Mouse (Mus musculus): ENCODE measurements around the gene Spdye4b. TPM values are rescaled to one million over a fixed set of nuclear protein-coding genes. Genes with fewer than 3 reads are reported as not detected.

Gene Spdye4b
- polyA plus RNA-seq (2012; rRNA removed) = not detected in 2 replicates

GRCm38 (mm10) chr5:143180255-143181076 is at the start of gene Spdye4b, which contains the start of gene Rbak:
Gene Spdye4b (plus strand): TSS chr5:143181017.
Gene Rbak (minus strand): TSS chr5:143180775.

GRCm38 (mm10) chr5:143147481-143147880 is 33.3 kb upstream of the Spdye4b start, which contains the start of gene Olfr718-ps1:
Gene Olfr718-ps1 (minus strand): TSS chr5:143147581.

GRCm38 (mm10) chr5:143226790-143227189 is 46.0 kb downstream of the Spdye4b start, which contains the start of gene Spdye4a:
Gene Spdye4a (minus strand): TSS chr5:143226890.

GRCm38 (mm10) chr5:143235028-143235693 is 54.3 kb downstream of the Spdye4b start, which contains the start of gene Zfp12:
Gene Zfp12 (plus strand): TSS chr5:143235163.

Other genes with a start within 250 kb of the Spdye4b start
- 13.7 and 18.7 TPM in 2 replicates for gene Fscn1, start 220.7 kb upstream of the Spdye4b start, polyA plus RNA-seq (2012; rRNA removed)
- gene Rnf216, start 68.0 kb upstream of the Spdye4b start, polyA plus RNA-seq (2012; rRNA removed) = 11.1 and 12.8 TPM in 2 replicates
- gene Olfr718-ps1, start 33.4 kb upstream of the Spdye4b start, polyA plus RNA-seq (2012; rRNA removed) = not detected in 2 replicates
- gene Rbak, start 242 bp upstream of the Spdye4b start, polyA plus RNA-seq (2012; rRNA removed) = 0.78 and 1.2 TPM in 2 replicates
- not detected in 2 replicates for gene Spdye4a, start 45.9 kb downstream of the Spdye4b start, polyA plus RNA-seq (2012; rRNA removed)
- 1.9 and 2.4 TPM in 2 replicates for gene Zfp12, start 54.1 kb downstream of the Spdye4b start, polyA plus RNA-seq (2012; rRNA removed)
- gene Zfp316, start 89.0 kb downstream of the Spdye4b start, polyA plus RNA-seq (2012; rRNA removed) = 3.2 and 4.9 TPM in 2 replicates
- 0.22 and 0.50 TPM in 2 replicates for gene Zfp853, start 112.6 kb downstream of the Spdye4b start, polyA plus RNA-seq (2012; rRNA removed)
- 15.8 and 22.0 TPM in 2 replicates for gene E130309D02Rik, start 134.3 kb downstream of the Spdye4b start, polyA plus RNA-seq (2012; rRNA removed)
- gene Zdhhc4, start 148.2 kb downstream of the Spdye4b start, polyA plus RNA-seq (2012; rRNA removed) = 33.6 and 42.8 TPM in 2 replicates
- 0.61 and 0.87 TPM in 2 replicates for gene Grid2ip, start 176.3 kb downstream of the Spdye4b start, polyA plus RNA-seq (2012; rRNA removed)
- 76.2 and 136 TPM in 2 replicates for gene Kdelr2, start 222.8 kb downstream of the Spdye4b start, polyA plus RNA-seq (2012; rRNA removed)

Data from stomach, adult 2 months (tissue).